In genomic region chr3:104793871-104794828, GRCm38 (mm10) we compare ENCODE assay signal across 7 mouse cellular contexts. TPM values are rescaled to one million over a fixed set of nuclear protein-coding genes. Genes with fewer than 3 reads are reported as not detected.
DNase-seq lines count a peak whose midpoint lies in the region; ATAC-seq lines count a peak whose summit lies in the region.

No protein-coding gene starts in this region.

- WGBS in limb, embryonic 11.5 days: 50% methylated on average over 20 of the region's 20 CpGs
- WGBS in midbrain, embryonic 11.5 days: 63% methylated on average over 20 of the region's 20 CpGs

- H3K36me3 ChIP-seq in limb, embryonic 11.5 days (ENCODE audit: control insufficient read depth, insufficient read depth, low read length): peaks cover 15% of the 10 kb centered on the region; the same call in 1 of the 2 replicates
- no peaks in the 10 kb centered on the region for H3K36me3 ChIP-seq in midbrain, embryonic 11.5 days (ENCODE audit: control insufficient read depth, insufficient read depth, low read length)

- H3K27me3 ChIP-seq in limb, embryonic 11.5 days (ENCODE audit: control insufficient read depth, insufficient read depth, low read length): no peaks in the 10 kb centered on the region
- H3K27me3 ChIP-seq in midbrain, embryonic 11.5 days (ENCODE audit: control insufficient read depth, insufficient read depth, low read length): peaks cover 5% of the 10 kb centered on the region; the same call in 1 of the 2 replicates

- no peaks in the 10 kb centered on the region for H3K9me3 ChIP-seq in limb, embryonic 11.5 days (ENCODE audit: control insufficient read depth, low read length)
- no peaks in the 10 kb centered on the region for H3K9me3 ChIP-seq in midbrain, embryonic 11.5 days (ENCODE audit: control insufficient read depth, low read length)

- no peak overlapping the region for H3K9ac ChIP-seq in limb, embryonic 11.5 days (ENCODE audit: low read length)
- no peak overlapping the region for H3K9ac ChIP-seq in midbrain, embryonic 11.5 days (ENCODE audit: low read length)

- no peak overlapping the region for H3K4me2 ChIP-seq in limb, embryonic 11.5 days (ENCODE audit: low read depth, severe bottlenecking)
- no peak overlapping the region for H3K4me2 ChIP-seq in midbrain, embryonic 11.5 days

- peak overlapping the region; percentile 72 for H3K27ac ChIP-seq in limb, embryonic 11.5 days (replicated peaks; ENCODE audit: low read depth, low read length)
- no peak overlapping the region for H3K27ac ChIP-seq in midbrain, embryonic 11.5 days (ENCODE audit: low read depth, low read length)

- ATAC-seq in limb, embryonic 11.5 days (ENCODE audit: insufficient number of reproducible peaks, low FRiP score, low TSS enrichment, low read depth): peak; percentile 87
- ATAC-seq in midbrain, embryonic 11.5 days (ENCODE audit: low FRiP score): peak; percentile 87

- H3K4me3 ChIP-seq in limb, embryonic 11.5 days (ENCODE audit: low read depth, low read length): no peak overlapping the region
- H3K4me3 ChIP-seq in midbrain, embryonic 11.5 days (ENCODE audit: low read depth, low read length): no peak overlapping the region

- peak; percentile 75 for DNase-seq in WW6 (ENCODE audit: low read depth, low spot score)
- peak; percentile 88 for DNase-seq in embryo, embryonic 11.5 days (ENCODE audit: low read depth, low spot score)
- peak; percentile 96 for DNase-seq in heart, adult 18-20 months
- peak; percentile 96 for DNase-seq in kidney, adult 11 months
- peak; percentile 92 for DNase-seq in limb, embryonic 11.5 days (ENCODE audit: low spot score)
- peak; percentile 93 for DNase-seq in midbrain, embryonic 11.5 days (ENCODE audit: low spot score, missing footprints)
- DNase-seq in spleen, postnatal 36 days (ENCODE audit: low spot score in 2 of 2): peak; percentile 52 to 58

- H3K4me1 ChIP-seq in limb, embryonic 11.5 days (ENCODE audit: control insufficient read depth, insufficient read depth, low read length): peaks cover 48% of the 10 kb centered on the region
- H3K4me1 ChIP-seq in midbrain, embryonic 11.5 days (ENCODE audit: control insufficient read depth, insufficient read depth, low read length): peaks cover 24% of the 10 kb centered on the region

RNA-seq across cellular contexts. Expression of gene Rhoc, which starts 6.0 kb away (rescaled TPM):
- 10 to 100 TPM; 75.2 to 84.3 TPM for total RNA-seq in heart, adult 18-20 months (2021)
- polyA plus RNA-seq in limb, embryonic 11.5 days (2014; fragmentation: Nextera tagmentation; extraction: Ambion mirVana): 146 and 160 TPM in 2 replicates
- 78.2 and 82.0 TPM in 2 replicates for polyA plus RNA-seq in midbrain, embryonic 11.5 days (2014; fragmentation: Nextera tagmentation; extraction: Ambion mirVana)

RNA-seq across cellular contexts. Expression of gene Fam19a3, which starts 12.5 kb away (rescaled TPM):
- 1 to 10 TPM; 1.4 to 1.5 TPM for total RNA-seq in heart, adult 18-20 months (2021)
- 0.29 and 0.30 TPM in 2 replicates for polyA plus RNA-seq in limb, embryonic 11.5 days (2014; fragmentation: Nextera tagmentation; extraction: Ambion mirVana)
- not detected in 2 replicates for polyA plus RNA-seq in midbrain, embryonic 11.5 days (2014; fragmentation: Nextera tagmentation; extraction: Ambion mirVana)

RNA-seq across cellular contexts. Expression of gene Ppm1j, which starts 13.3 kb away (rescaled TPM):
- 10 to 100 TPM; 20.5 to 21.1 TPM for total RNA-seq in heart, adult 18-20 months (2021)
- 1.3 and 1.8 TPM in 2 replicates for polyA plus RNA-seq in limb, embryonic 11.5 days (2014; fragmentation: Nextera tagmentation; extraction: Ambion mirVana)
- 0.44 and 0.97 TPM in 2 replicates for polyA plus RNA-seq in midbrain, embryonic 11.5 days (2014; fragmentation: Nextera tagmentation; extraction: Ambion mirVana)

RNA-seq across cellular contexts. Expression of gene Mov10, which starts 24.2 kb away (rescaled TPM):
- total RNA-seq in heart, adult 18-20 months (2021): 1 to 10 TPM; 6.2 TPM
- 61.4 and 62.3 TPM in 2 replicates for polyA plus RNA-seq in limb, embryonic 11.5 days (2014; fragmentation: Nextera tagmentation; extraction: Ambion mirVana)
- 9.5 and 9.9 TPM in 2 replicates for polyA plus RNA-seq in midbrain, embryonic 11.5 days (2014; fragmentation: Nextera tagmentation; extraction: Ambion mirVana)
